Mouse (Mus musculus) cerebellum, postnatal 4 days (tissue): Measurements from ENCODE around the gene Cep152.

Experiments
- DNase-seq, 2 experiments: peaks; one replicate each; pipeline ENCODE4 v3.0.0; 2022; ENCODE audit warnings: low spot score in 2 of 2, mixed read lengths in 1 of 2

Gene Cep152

GRCm38 (mm10) chr2:125558634-125559589, 66.0 kb downstream of the Cep152 start:
- DNase-seq, result no peak

- no peak for DNase-seq
Observed at GRCm38 (mm10) chr2:125555830-125556229, 69.1 kb downstream of the Cep152 start.

- DNase-seq, result no peak
Observed at GRCm38 (mm10) chr2:125548806-125549578, 75.9 kb downstream of the Cep152 start.

DNA sequence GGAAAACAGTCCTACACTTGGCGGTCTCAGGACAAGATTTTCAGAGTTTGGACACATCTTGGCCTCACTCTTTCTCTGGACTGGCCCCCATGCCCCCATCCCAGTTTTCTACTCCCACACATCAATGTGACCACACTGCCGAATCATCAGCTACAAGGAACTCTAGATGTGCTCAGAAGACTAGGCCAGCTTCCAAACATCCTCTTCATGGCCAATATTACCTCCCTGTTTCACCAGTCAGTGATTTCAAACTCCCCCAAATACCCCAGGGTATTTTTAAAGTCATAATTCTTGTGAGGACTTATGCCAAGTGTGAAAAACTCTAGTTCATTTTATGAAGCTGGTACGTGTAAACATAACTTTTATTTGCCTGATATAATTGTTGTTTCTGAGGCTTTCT, 79.9 kb downstream of the Cep152 start:
- DNase-seq, result no peak

DNA sequence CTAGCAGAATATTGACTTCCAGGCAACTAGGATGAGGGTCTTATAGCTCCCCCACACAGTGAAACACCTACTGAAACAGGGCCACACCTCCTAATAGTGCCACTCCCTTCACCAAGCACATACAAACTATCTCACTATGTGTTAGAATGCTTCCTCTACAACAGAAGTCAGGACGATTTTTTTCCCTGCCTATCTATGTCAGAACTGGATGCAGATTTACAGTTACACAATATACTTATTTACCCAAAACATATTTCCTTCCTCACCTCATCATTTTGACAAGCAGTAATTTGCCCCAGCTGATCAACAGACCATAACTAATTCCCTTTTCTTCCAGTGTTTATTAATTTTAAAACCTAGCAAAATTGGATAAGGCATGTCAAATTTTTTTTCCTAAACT, 81.3 kb downstream of the Cep152 start:
- DNase-seq, result no peak

- DNase-seq, result no peak
Observed at GRCm38 (mm10) chr2:125541451-125541850, 83.5 kb downstream of the Cep152 start.

DNA sequence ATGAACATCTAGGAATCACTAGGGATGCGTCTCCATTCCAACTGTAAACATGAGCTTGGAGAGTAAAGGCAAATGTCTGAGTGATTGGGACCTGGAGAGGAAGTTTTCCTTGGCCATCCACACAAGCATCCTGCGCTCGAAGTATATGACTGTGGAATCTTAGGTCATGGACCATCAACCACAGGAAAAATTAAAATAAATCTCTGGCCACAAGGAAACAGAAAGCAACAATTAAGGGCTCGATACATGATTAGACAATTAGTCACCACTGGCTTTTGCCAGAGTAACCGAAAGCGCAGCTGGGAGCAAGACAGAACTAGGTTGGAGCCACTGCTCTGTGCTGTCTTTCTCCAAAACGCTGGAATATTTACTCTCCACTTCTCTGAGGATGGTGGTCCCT, 84.3 kb downstream of the Cep152 start:
- DNase-seq, result no peak

DNA sequence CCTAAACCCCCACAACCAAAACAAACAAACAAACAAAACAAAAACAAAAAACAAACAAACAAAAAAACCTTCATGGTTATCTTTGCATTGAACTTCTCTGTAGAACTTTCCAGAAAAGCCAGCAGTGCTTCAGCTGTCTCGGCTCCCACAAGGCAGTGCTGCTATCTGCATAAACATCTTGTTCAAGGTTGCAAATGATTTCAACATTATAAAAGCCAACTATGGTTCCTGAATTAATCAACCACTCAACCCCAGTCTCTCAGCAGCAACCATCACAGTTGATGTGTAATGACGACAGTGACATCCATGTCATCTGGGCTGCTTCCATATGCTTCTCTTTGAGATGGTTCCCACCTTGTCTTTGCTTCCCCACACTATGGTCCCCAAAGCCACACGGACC, 85.3 kb downstream of the Cep152 start:
- no peak for DNase-seq

GRCm38 (mm10) chr2:125530665-125531064, 94.2 kb downstream of the Cep152 start:
- no peak for DNase-seq

DNA sequence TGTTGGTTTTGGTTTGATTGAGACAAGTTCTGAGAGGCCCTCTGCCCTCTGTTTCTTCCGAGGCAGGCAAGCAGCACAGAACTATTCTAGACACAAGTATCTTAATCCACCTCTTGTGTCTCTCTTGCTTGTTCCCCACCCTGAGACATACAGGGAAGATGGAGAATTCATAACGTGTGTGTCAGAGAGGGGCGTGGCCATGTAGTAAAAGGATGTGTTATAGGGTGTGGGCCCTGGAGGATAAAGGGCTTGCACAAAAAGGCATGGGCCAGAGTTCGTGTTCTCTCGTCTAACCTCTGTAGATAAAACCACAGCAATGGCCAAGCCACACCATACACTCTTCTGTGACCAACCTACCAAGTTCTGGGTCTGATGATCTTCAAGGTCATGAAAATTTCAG, 98.3 kb downstream of the Cep152 start:
- DNase-seq, result no peak

DNA sequence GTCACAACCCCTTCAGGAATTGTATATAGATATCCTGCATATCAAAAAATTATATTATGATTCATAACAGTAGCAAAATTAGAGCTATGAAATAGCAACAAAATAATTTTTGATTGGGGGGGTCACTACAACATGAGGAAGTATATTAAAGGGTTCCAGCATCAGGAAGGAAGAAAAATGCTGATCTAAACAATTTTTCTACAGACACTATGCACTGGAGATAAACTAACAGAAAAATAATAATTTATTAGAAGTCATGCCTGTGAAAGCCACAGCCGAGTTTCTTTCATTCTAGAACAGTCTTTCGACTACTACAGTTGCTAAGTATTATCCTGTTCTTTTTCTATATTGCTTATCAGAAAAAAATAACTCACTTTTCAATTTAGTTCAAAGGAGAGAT, 99.4 kb downstream of the Cep152 start:
- DNase-seq, result no peak

GRCm38 (mm10) chr2:125516594-125516993, 108.3 kb downstream of the Cep152 start:
- DNase-seq, result no peak

DNA sequence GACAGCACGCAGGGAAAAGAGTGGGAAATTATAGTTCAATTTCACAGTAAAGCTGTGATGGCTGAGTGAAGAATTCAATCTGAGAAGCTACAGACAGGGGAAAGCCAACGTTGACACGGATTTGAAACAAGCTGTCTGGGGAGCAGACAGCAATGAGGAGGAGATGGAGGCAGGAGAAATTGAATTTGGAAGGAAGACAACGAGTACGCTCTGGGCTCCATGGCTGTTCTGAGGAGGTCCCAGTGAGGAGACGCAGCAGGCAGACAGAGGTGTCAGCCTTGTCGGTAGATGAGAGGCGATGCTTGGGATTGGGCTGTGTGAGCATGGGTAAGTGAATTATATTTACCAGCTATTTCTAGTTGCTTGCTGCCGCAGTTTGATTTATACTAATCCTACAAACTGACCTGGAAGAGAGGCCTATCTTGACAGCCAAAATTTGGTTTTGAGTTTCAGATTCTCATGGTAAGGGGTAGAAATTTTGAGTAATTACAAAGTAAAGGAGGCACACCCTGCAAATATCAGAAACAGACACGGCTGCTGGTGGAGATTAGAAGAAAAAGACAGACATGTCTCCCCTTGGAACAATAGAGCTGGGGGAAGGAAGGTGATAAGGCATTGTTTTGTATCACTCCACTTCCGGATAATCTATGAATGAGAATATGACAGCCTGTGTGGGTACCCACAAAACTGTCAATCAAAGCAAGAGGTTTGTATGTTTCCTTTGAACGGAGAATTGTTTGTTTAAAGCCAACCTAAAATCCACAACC, 109.4 kb downstream of the Cep152 start:
- no peak for DNase-seq

DNA sequence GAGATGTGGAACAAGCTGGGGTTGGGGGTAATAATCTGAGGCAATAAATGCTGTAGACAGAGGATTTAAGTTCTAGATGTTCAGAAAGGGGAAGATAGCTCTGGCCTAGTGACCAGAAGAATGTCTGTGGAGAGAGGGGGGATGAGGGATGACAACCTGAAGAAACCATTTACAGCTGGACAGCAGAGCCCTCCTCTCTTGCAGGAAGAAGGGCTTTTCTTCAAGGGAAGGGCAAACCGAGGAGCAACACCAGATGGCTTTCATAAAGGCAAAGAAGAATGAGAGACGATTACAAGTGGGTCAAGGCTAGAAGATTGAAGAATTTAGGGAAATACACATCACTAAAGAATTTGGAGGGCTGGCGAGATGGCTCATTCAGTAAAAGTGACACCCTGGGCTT, 110.5 kb downstream of the Cep152 start:
- no peak for DNase-seq
